Mouse (Mus musculus) midbrain, postnatal 0 days (tissue): ENCODE measurements around the gene Rin2. TPM values are rescaled to one million over a fixed set of nuclear protein-coding genes. Genes with fewer than 3 reads are reported as not detected.

Source experiments
- ATAC-seq: fragments of 200-750 bp; cut with Nextera tagmentation; 2 replicates; pipeline ENCODE4 v1.8.0; 2017; ENCODE audit warnings: moderate number of reproducible peaks, mild to moderate bottlenecking, moderate TSS enrichment, moderate library complexity; ENCODE audit not compliant: low FRiP score
- DNase-seq: peaks from one replicate; pipeline ENCODE4 v3.0.0-alpha.2; 2015; ENCODE audit warnings: low spot score
- H3K27ac ChIP-seq: fragments of 300-500 bp; sonication (generic); 2 replicates; pipeline ENCODE4 v1.5.1; 2014; ENCODE audit warnings: low read depth, mild to moderate bottlenecking, low read length, mixed read lengths
- H3K27me3 ChIP-seq: fragments of 300-500 bp; sonication (generic); 2 replicates; pipeline ENCODE4 v1.6.1; 2014; ENCODE audit warnings: low read length, control low read depth, mixed read lengths; ENCODE audit not compliant: insufficient read depth
- H3K36me3 ChIP-seq: fragments of 300-500 bp; sonication (generic); 2 replicates; pipeline ENCODE4 v1.6.1; 2014; ENCODE audit warnings: low read length, control low read depth, mixed read lengths; ENCODE audit not compliant: insufficient read depth
- H3K4me1 ChIP-seq: fragments of 300-500 bp; sonication (generic); 2 replicates; pipeline ENCODE4 v1.6.1; 2014; ENCODE audit warnings: mild to moderate bottlenecking, control low read depth, antibody characterized with exemption, low read length, mixed read lengths; ENCODE audit not compliant: insufficient read depth
- H3K4me2 ChIP-seq: fragments of 300-500 bp; sonication (generic); 2 replicates; pipeline ENCODE4 v1.6.1; 2014; ENCODE audit warnings: low read depth, mild to moderate bottlenecking, low read length, mixed read lengths; ENCODE audit not compliant: poor library complexity, severe bottlenecking
- H3K4me3 ChIP-seq: fragments of 300-500 bp; sonication (generic); 2 replicates; pipeline ENCODE4 v1.5.1; 2014; ENCODE audit warnings: low read depth, mild to moderate bottlenecking, low read length, moderate library complexity
- H3K9ac ChIP-seq: fragments of 300-500 bp; sonication (generic); replicated peaks from 2 replicates; pipeline ENCODE4 v1.6.1; 2014; ENCODE audit warnings: mild to moderate bottlenecking, low read length, moderate library complexity, mixed read lengths; ENCODE audit not compliant: poor library complexity, severe bottlenecking
- H3K9me3 ChIP-seq: fragments of 300-500 bp; sonication (generic); 2 replicates; pipeline ENCODE4 v1.6.1; 2016; ENCODE audit warnings: low read length, control low read depth
- CTCF ChIP-seq: IDR thresholded peaks from 2 replicates; pipeline ENCODE4 v1.5.1; 2016; ENCODE audit warnings: antibody characterized with exemption, mild to moderate bottlenecking
- WGBS: fragments of 180-500 bp; shearing (Covaris S2); extraction: QIAGEN DNeasy Blood & Tissue Kit; methylation state at CpG from one replicate; pipeline ENCODE4 v1.1.7; 2014; 5-methylcytosine and 5-hydroxymethylcytosine counted together
- polyA plus RNA-seq: library from polyadenylated mRNA; unstranded; fragments of >200 nt; fragmentation: Nextera tagmentation; extraction: Ambion mirVana; gene quantifications from 2 replicates; pipeline ENCODE4 v1.2.1, GENCODE M21; 2015
- total RNA-seq: library from RNA; depleted of rRNA; stranded (reverse); fragments of >200 nt; gene quantifications from 2 replicates; pipeline ENCODE4 v1.2.3, GENCODE M21; 2014

The Rin2 gene
- total and polyA plus RNA-seq, 2 experiments from 2014 or later = 10.5 to 18.0 TPM

GRCm38 (mm10) chr2:145742795-145743710 is 68.0 kb downstream of the Rin2 start:
- Histone ChIP-seq H3K27me3 (0 out of 2 replicates have a peak, but pooled peaks cover 2% of the 10 kb centered on the region), H3K4me2 (no peak overlapping the region), H3K36me3 (no peaks in the 10 kb centered on the region), H3K4me1 (no peaks in the 10 kb centered on the region), H3K9me3 (no peaks in the 10 kb centered on the region), H3K9ac (no peak overlapping the region), H3K27ac (no peak overlapping the region), H3K4me3 (no peak overlapping the region)
- ATAC-seq = no peak
- DNase-seq = no peak
- TF ChIP-seq CTCF = no peak
- 84% methylated on average over 13 of the region's 13 CpGs for WGBS

GRCm38 (mm10) chr2:145746406-145746805 is 71.4 kb downstream of the Rin2 start:
- Histone ChIP-seq H3K4me3 (no peak overlapping the region), H3K27me3 (0 out of 2 replicates have a peak, but pooled peaks cover 2% of the 10 kb centered on the region), H3K36me3 (no peaks in the 10 kb centered on the region), H3K4me1 (no peaks in the 10 kb centered on the region), H3K4me2 (no peak overlapping the region), H3K27ac (no peak overlapping the region), H3K9me3 (no peaks in the 10 kb centered on the region), H3K9ac (no peak overlapping the region)
- ATAC-seq (no peak), DNase-seq (no peak)
- WGBS = 33% methylated on average over 1 of the region's 1 CpGs
- no peak for TF ChIP-seq CTCF

- 29% methylated on average over 5 of the region's 5 CpGs for WGBS
- DNase-seq = no peak
These were observed 74.6 kb downstream of the Rin2 start for GRCm38 (mm10) chr2:145749645-145750044.

GRCm38 (mm10) chr2:145752572-145752971 is 77.6 kb downstream of the Rin2 start:
- TF ChIP-seq CTCF = no peak
- Histone ChIP-seq H3K4me1 (no peaks in the 10 kb centered on the region), H3K9me3 (no peaks in the 10 kb centered on the region), H3K4me3 (no peak overlapping the region), H3K27ac (no peak overlapping the region), H3K36me3 (no peaks in the 10 kb centered on the region), H3K27me3 (no peaks in the 10 kb centered on the region), H3K4me2 (no peak overlapping the region), H3K9ac (no peak overlapping the region)
- no peak for DNase-seq
- ATAC-seq = no peak
- 61% methylated on average over 6 of the region's 6 CpGs for WGBS

More at GRCm38 (mm10) chr2:145749645-145750044, 74.6 kb downstream of the Rin2 start:
- Histone ChIP-seq H3K9ac (no peak overlapping the region), H3K4me3 (no peak overlapping the region), H3K9me3 (no peaks in the 10 kb centered on the region), H3K4me1 (no peaks in the 10 kb centered on the region), H3K36me3 (no peaks in the 10 kb centered on the region), H3K27me3 (no peaks in the 10 kb centered on the region), H3K4me2 (no peak overlapping the region), H3K27ac (no peak overlapping the region)
- ATAC-seq = peak; percentile 52; the same call in 1 of the 2 replicates
- no peak for TF ChIP-seq CTCF

- ATAC-seq = no peak
- Histone ChIP-seq H3K4me3 (no peak overlapping the region), H3K4me1 (no peaks in the 10 kb centered on the region), H3K27me3 (no peaks in the 10 kb centered on the region), H3K9ac (no peak overlapping the region), H3K4me2 (no peak overlapping the region), H3K27ac (no peak overlapping the region), H3K9me3 (no peaks in the 10 kb centered on the region), H3K36me3 (no peaks in the 10 kb centered on the region)
- 87% methylated on average over 7 of the region's 7 CpGs for WGBS
- TF ChIP-seq CTCF = no peak
- DNase-seq = no peak
These were observed 79.0 kb downstream of the Rin2 start for GRCm38 (mm10) chr2:145753973-145754372.
